Mouse (Mus musculus) left cerebral cortex, adult 18-20 months (tissue): ENCODE results near the gene Srd5a1. TPM values are rescaled to one million over a fixed set of nuclear protein-coding genes. Genes with fewer than 3 reads are reported as not detected.
A peak's percentile ranks its signal among the peaks of the same experiment; 100 is the strongest.
"Not testable (repeated sequence)": the region's sequence is repeated elsewhere in the genome, so short reads cannot be mapped to it uniquely, and the experiment has no call there.

Experiments used
- DNase-seq, 2 experiments: peaks; one replicate each; pipeline ENCODE4 v3.0.0; 2021 to 2022; ENCODE audit warnings: low spot score in 2 of 2, mixed read lengths in 1 of 2
- total RNA-seq, 2 experiments: library from RNA; stranded (reverse); gene quantifications; 2 replicates each; pipeline ENCODE4 v1.2.3; 2021

Gene Srd5a1
- total RNA-seq, 2 experiments from 2014 or later = 7.0 to 7.3 TPM

DNA sequence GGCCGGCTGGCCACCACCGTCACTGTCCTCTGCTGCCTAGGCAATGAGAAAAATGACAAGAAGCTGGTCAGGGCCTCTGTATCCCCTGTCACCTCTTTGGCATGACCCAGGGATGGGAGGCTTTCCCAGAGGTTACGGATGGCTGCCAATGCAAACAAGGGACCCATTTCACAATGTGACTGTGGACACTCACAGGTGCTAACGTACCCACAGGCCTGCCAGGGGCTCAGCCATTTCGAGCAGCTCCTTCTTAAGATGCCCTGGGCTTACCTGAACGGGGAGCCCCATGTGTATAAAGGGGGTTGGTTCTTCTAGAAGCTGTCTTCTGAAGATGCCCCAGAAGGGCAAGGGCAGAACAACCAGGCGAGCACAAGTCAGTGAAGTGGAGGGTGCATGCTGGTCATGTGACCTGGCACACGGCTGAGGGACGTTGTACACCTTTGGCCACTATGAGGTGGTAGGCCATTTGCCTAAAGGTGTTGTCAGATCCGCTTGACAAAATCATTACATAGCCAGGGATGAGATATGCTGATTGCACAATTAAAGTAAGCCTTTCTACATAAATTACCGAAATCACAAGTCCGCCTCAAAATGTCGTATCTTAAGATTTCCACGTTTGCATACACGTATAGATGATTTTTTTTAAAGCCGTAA lies 33.9 kb downstream of the Srd5a1 start:
- DNase-seq = no peak

GRCm38 (mm10) chr13:69576676-69577075 lies 34.6 kb downstream of the Srd5a1 start:
- DNase-seq = no peak

DNA sequence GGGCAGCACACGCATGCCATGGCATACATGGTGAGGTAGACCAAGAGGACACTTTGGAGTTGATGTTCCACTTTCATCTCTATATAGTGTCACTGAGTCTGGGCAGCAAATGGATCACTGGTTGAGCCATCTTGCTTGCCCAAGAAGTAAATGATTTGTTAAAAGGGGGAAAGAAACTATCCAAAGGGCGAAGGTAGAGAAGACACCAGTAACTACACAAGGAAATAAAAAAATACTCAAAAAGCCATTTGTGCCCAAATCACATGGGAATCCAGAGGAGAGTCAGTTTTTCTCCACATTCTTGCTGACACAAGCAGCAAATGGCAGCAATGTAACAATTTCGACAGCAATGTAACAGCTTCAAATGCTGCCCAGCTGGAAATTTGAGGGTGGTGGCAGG lies 38.6 kb downstream of the Srd5a1 start:
- DNase-seq = no peak

DNA sequence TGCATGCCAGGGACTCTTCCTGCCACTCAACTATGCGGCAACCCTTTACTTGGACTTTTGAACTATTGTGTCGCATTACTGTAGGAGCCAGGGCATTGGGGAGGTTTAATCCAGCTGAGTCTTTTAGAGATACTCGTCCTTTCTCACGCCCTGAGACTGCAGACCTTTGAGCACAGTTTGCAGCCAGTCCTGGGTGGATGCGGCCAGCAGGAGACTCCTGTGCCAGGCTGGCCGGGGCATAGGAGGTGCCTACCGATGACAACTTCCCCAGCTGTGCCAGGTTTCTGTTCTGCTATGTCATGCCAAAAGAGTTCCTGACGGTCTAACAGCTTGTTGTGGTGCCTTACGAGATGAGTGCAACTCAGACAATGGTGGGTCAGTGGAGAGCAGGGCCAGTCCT lies 42.0 kb downstream of the Srd5a1 start:
- DNase-seq = no peak

DNA sequence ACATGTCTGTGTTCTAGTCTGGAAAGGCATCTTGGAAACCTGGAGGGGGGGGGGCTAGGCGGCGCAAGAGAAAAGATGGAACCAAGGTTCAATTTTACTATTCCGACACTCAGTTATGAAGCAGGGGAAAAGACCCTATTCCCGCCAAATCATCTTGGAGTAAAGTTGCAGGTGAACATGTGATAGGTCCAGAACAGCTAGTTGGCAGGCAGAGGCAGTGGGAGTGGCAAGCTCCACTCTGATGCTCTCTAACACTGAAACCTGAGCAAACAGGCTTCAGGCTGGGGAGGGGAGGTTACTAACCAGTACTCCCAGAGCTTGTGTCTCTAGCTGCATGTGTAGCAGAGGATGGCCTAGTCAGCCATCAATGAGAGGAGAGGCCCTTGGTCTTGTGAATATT lies 45.8 kb downstream of the Srd5a1 start:
- DNase-seq = not testable (repeated sequence)

GRCm38 (mm10) chr13:69564573-69564972 lies 46.7 kb downstream of the Srd5a1 start:
- DNase-seq = no peak

DNA sequence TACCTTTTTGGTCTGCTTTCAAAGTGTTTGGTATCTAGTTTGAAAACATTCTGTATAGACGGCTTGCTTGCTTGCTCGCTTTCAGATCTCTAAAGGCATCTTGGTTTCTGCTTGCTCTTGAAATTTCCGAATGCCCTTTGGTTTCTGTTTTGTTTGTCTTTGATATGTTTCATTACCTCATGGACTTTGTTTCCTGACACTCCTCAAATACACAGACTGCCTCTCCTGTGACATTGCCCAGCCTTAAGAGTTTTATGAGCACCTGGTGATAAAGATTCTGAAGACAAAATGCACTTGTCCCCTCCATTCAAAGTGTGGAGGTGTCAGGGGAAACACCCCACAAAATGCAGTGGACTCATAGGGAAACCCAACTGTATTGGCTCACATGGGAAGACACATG lies 47.3 kb downstream of the Srd5a1 start:
- DNase-seq = no peak

DNA sequence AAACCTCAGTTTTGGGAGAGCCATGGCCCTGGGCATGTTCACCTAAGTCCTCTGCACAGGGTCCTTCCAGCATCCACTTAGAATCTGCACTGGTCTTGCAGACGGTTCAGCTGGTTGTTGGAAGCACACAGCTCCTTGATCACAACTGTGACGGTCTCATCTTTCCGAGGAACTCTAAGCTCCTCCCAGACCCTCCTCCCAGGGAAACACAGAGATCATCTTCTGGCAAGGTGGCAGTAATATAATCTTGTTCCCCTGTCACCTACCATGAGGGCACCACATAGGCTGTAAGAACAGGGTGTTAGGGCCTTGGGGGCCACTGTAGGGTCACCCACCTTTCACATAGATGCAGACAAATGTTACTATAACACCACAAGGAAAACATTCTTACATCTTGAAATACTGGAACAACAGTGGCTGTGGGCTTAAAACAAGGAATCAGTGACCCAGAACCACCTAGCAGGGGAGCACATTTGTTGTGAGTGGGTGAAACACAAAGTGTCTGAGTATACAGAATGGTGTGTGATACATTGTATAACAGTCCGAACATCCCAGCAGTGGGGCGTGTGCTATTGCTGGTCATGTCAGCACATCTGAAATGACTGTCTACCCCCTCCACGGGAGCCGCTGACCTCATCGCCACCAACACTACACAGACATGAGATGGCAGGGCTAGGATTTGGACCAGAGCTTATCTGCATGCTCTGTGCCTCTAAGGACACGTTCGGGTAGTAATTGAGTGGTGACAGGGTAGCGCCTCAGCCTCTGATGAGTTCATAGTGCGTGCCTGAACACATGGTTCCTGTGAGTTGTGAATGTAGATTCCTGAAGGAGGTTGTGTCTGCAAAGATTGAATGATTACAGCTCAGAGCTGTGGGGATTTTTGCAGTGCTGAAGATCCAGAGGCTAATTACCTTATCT lies 48.3 kb downstream of the Srd5a1 start:
- no peak for DNase-seq

- no peak for DNase-seq
Observed at GRCm38 (mm10) chr13:69562004-69562403, 49.2 kb downstream of the Srd5a1 start.

GRCm38 (mm10) chr13:69559291-69559961 lies 51.8 kb downstream of the Srd5a1 start:
- no peak for DNase-seq

DNA sequence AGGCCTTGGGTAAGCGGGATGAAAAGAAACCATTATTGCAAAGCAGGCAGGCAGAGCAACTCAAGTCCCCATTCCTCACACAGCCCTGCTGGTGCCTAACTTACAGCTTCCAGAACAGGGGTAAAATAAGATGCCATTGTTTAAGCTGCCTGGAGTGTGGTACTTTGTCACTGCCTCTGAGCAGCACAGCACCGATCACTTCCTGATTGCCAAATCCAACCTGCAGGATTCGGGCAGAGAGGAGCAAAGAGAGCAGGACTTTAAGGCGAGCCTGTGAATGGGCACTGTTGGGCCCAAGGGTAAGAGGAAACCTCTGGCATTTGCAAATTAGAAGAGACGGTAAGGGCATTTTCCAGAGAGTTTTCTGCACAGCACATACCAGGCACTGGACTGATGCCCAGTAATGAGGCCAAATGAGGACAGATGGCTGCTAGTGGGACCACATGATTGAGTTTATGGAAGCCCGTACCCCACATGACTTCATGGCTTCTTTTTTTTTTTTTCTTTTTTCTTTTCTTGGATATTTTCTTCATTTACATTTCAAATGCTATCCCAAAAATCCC lies 53.1 kb downstream of the Srd5a1 start:
- DNase-seq = no peak

GRCm38 (mm10) chr13:69556728-69557127 lies 54.5 kb downstream of the Srd5a1 start:
- no peak for DNase-seq

GRCm38 (mm10) chr13:69555957-69556482 lies 55.2 kb downstream of the Srd5a1 start:
- DNase-seq = no peak

GRCm38 (mm10) chr13:69555045-69555444 lies 56.2 kb downstream of the Srd5a1 start:
- no peak for DNase-seq

DNA sequence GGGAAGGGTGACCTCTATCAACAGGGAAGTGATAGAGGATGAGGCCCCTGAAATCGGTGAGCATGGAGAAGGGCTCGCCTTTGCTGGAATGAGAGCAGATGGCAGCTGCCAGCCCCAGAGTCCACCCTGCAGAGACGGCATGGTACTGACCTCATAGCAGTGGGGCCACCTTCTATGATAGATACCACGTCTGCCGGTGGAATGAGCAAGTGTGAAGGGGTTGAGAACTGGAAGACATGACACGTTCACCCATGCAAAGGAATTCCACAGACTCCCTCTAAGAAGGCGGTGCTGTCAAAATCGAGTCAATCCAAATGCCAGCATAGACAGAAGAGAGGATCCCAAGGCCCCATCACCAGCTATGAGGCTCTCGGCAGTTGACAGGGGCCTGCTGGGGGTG lies 57.0 kb downstream of the Srd5a1 start:
- no peak for DNase-seq

GRCm38 (mm10) chr13:69553024-69553423 lies 58.2 kb downstream of the Srd5a1 start:
- peak in 1 of 2 experiments; percentile 48 for DNase-seq

DNA sequence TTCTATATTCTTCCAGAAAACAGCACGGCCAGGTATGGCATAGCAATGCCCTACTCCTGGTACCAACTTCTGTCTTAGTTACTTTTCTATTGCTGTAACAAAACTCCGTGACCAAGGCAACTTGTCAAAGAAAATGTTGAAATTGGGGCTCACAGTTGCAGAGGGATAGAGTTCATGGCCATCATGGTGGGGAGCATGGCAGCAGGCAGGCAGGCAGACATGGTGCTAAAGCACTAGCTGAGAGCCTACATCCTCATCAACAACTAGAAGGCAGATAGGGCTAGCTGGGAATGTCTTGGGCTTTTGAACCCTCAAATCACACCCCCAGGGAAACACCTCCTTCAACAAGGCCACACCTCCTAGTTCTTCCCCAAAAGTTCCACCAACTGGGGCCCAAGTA lies 60.4 kb downstream of the Srd5a1 start:
- DNase-seq = no peak

DNA sequence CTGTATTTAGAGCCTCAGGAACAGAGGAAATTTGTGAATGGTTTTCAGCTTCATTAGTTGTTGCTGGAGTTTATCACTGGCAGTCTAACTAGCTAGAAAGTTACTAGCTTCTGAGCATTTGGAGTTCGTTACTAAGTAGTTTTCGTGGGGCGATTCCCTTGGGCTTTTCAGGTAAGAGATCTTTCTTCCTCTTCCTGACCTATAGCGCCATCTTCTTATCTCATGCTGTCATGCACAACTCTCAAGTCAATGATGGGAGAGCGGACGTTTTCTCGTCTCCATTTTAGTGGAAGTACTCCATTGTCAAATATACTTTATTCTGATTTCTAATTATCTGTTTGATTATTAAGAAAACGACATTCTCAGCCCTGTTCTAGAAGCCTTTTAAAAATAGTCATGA lies 61.3 kb downstream of the Srd5a1 start:
- DNase-seq = no peak

- DNase-seq = no peak
Observed at GRCm38 (mm10) chr13:69547488-69548180, 63.6 kb downstream of the Srd5a1 start.

DNA sequence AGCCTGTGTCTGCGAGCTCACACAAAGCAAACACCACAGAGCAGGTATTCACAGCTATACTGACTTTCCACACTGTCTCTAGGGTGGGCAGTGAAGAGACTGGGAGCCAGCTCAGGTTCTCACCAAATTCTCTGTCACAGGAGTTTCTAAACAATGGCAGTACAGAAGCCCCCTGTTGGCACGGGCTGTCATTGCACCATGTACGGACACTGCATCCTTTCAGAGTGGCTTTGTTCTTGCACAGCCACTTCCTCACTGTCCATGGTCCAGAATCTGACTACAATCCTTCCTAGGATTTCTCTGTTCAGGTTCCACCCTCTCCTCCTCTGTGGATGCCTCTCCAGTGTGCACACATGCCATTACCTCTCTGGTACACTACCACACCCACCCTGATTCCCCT lies 66.2 kb downstream of the Srd5a1 start:
- no peak for DNase-seq

DNA sequence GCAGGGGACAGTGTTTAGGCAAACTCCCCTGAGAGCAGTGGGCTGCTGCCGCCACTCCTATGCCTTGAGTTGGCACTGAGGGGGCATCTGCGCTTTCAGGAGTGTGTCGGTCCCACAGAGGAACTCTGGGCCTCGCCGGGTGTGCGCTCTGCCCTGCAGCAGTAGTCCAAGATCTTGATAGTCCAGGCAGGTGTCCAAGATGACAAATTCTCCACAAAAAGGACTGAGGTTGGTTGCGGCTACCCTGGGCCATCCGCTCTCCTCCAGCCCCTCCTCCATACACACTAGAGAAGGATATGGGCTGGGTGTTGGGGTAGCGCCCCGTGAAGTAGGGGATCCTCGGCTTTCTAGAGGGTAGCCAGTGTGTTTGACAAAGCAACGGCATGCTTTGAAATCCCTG lies 67.6 kb downstream of the Srd5a1 start:
- no peak for DNase-seq
